Mouse (Mus musculus) MEL (cell line): ENCODE results near the gene Lifr. TPM values are rescaled to one million over a fixed set of nuclear protein-coding genes. Genes with fewer than 3 reads are reported as not detected.

Experiments used
- DNase-seq: peaks from one replicate; pipeline ENCODE4 v3.0.0; 2011; ENCODE audit warnings: low read depth, low spot score
- H3K27ac ChIP-seq: 2 replicates; pipeline ENCODE4 v1.5.1; 2012; ENCODE audit warnings: low read depth, mild to moderate bottlenecking, control low read depth, low read length, moderate library complexity; ENCODE audit not compliant: control insufficient read depth
- H3K27me3 ChIP-seq, 2 experiments: fragments of 150-350 bp in 1 of 2; sonication (generic) in 1 of 2; 2 replicates each; pipeline ENCODE4 v1.6.1; 2012; ENCODE audit warnings: low read length in 2 of 2, mild to moderate bottlenecking in 2 of 2, improper control_type of control experiment in 1 of 2, moderate library complexity in 1 of 2; ENCODE audit not compliant: insufficient read depth in 2 of 2, control insufficient read depth in 1 of 2
- H3K36me3 ChIP-seq, 2 experiments: 2 replicates each; pipeline ENCODE4 v1.6.1; 2012 to 2014; ENCODE audit warnings: low read length in 2 of 2, improper control_type of control experiment in 1 of 2, inconsistent platforms in 1 of 2, mild to moderate bottlenecking in 1 of 2; ENCODE audit not compliant: insufficient read depth in 2 of 2, control insufficient read depth in 1 of 2
- H3K4me1 ChIP-seq, 2 experiments: fragments of 150-350 bp in 1 of 2; sonication (generic) in 1 of 2; 2 replicates each; pipeline ENCODE4 v1.6.1; 2012; ENCODE audit warnings: low read length in 2 of 2, improper control_type of control experiment in 1 of 2, mild to moderate bottlenecking in 1 of 2; ENCODE audit not compliant: insufficient read depth in 2 of 2, control insufficient read depth in 1 of 2
- H3K4me3 ChIP-seq, 2 experiments: fragments of 150-350 bp in 1 of 2; sonication (generic) in 1 of 2; 2 replicates each; pipeline ENCODE4 v1.5.1; 2012; ENCODE audit warnings: low read depth in 2 of 2, low read length in 2 of 2, mild to moderate bottlenecking in 2 of 2, moderate library complexity in 2 of 2, control low read depth in 1 of 2, improper control_type of control experiment in 1 of 2; ENCODE audit not compliant: control insufficient read depth in 1 of 2, insufficient read depth in 1 of 2
- H3K79me2 ChIP-seq: 2 replicates; pipeline ENCODE4 v1.6.1; 2012; ENCODE audit warnings: mild to moderate bottlenecking, low read length, moderate library complexity; ENCODE audit not compliant: control insufficient read depth, poor library complexity, insufficient read depth
- H3K9ac ChIP-seq: 2 replicates; pipeline ENCODE4 v1.6.1; 2012; ENCODE audit warnings: low read depth, mild to moderate bottlenecking, control low read depth, low read length, moderate library complexity; ENCODE audit not compliant: control insufficient read depth, poor library complexity, severe bottlenecking
- H3K9me3 ChIP-seq: fragments of 150-350 bp; sonication (generic); replicated peaks from 2 replicates; pipeline ENCODE4 v1.6.1; 2012; ENCODE audit warnings: mild to moderate bottlenecking, low read length, improper control_type of control experiment, moderate library complexity; ENCODE audit not compliant: insufficient read depth
- BHLHE40 ChIP-seq: IDR thresholded peaks from 2 replicates; pipeline ENCODE4 v1.6.1; 2012; ENCODE audit warnings: low read depth, mild to moderate bottlenecking, inconsistent platforms, low read length, improper control_type of control experiment, borderline replicate concordance
- CHD1 ChIP-seq: IDR thresholded peaks from 2 replicates; pipeline ENCODE4 v1.6.1; 2012; ENCODE audit warnings: low read depth, mild to moderate bottlenecking, inconsistent platforms, low read length, improper control_type of control experiment
- CTCF ChIP-seq, 3 experiments: IDR thresholded peaks in 2 of 3; conservative IDR thresholded peaks in 1 of 3; 2 replicates each; pipeline ENCODE4 v1.5.1; 2011 to 2012; ENCODE audit warnings: low read length in 3 of 3, low read depth in 2 of 3, mild to moderate bottlenecking in 2 of 3, improper control_type of control experiment in 1 of 3, inconsistent platforms in 1 of 3, mixed read lengths in 1 of 3, moderate library complexity in 1 of 3; ENCODE audit not compliant: control insufficient read depth in 1 of 3, insufficient read depth in 1 of 3, poor library complexity in 1 of 3, severe bottlenecking in 1 of 3
- E2F4 ChIP-seq: IDR thresholded peaks from 2 replicates; pipeline ENCODE4 v1.6.1; 2011; ENCODE audit warnings: low read depth, low read length, improper control_type of control experiment, borderline replicate concordance
- ELF1 ChIP-seq: IDR thresholded peaks from 2 replicates; pipeline ENCODE4 v1.6.1; 2014; ENCODE audit warnings: low read depth, mild to moderate bottlenecking, inconsistent platforms, low read length, improper control_type of control experiment, moderate library complexity
- EP300 ChIP-seq, 2 experiments: IDR thresholded peaks; 2 replicates each; pipeline ENCODE4 v1.6.1; 2011; ENCODE audit warnings: improper control_type of control experiment in 2 of 2, low read length in 2 of 2, low read depth in 1 of 2, mild to moderate bottlenecking in 1 of 2
- ETS1 ChIP-seq: IDR thresholded peaks from 2 replicates; pipeline ENCODE4 v1.6.1; 2012; ENCODE audit warnings: low read depth, mild to moderate bottlenecking, inconsistent platforms, low read length, improper control_type of control experiment, moderate library complexity
- GATA1 ChIP-seq: IDR thresholded peaks from 2 replicates; pipeline ENCODE4 v1.6.1; 2011; ENCODE audit warnings: low read depth, low read length, improper control_type of control experiment
- JUND ChIP-seq: IDR thresholded peaks from 2 replicates; pipeline ENCODE4 v1.6.1; 2011; ENCODE audit warnings: low read depth, mild to moderate bottlenecking, improper control_type of control experiment, low read length
- KAT2A ChIP-seq: conservative IDR thresholded peaks from 2 replicates; pipeline ENCODE4 v1.6.1; 2012; ENCODE audit warnings: low read depth, low read length, improper control_type of control experiment, inconsistent platforms
- MAX ChIP-seq: IDR thresholded peaks from 2 replicates; pipeline ENCODE4 v1.6.1; 2011; ENCODE audit warnings: low read length, improper control_type of control experiment
- MAZ ChIP-seq: IDR thresholded peaks from 2 replicates; pipeline ENCODE4 v1.6.1; 2012; ENCODE audit warnings: low read depth, mild to moderate bottlenecking, inconsistent platforms, low read length, improper control_type of control experiment
- MYB ChIP-seq: IDR thresholded peaks from 2 replicates; pipeline ENCODE4 v1.6.1; 2011; ENCODE audit warnings: mild to moderate bottlenecking, low read depth, low read length, improper control_type of control experiment
- MYC ChIP-seq: IDR thresholded peaks from 2 replicates; pipeline ENCODE4 v1.6.1; 2011; ENCODE audit warnings: low read depth, mild to moderate bottlenecking, low read length, improper control_type of control experiment, moderate library complexity
- NRF1 ChIP-seq: IDR thresholded peaks from 2 replicates; pipeline ENCODE4 v1.6.1; 2014; ENCODE audit warnings: low read depth, mild to moderate bottlenecking, inconsistent platforms, low read length, improper control_type of control experiment, moderate library complexity; ENCODE audit not compliant: poor library complexity, insufficient read depth, severe bottlenecking
- POLR2AphosphoS5 ChIP-seq: IDR thresholded peaks from 2 replicates; pipeline ENCODE4 v1.6.1; 2012; ENCODE audit warnings: low read depth, borderline replicate concordance, mild to moderate bottlenecking, inconsistent platforms, low read length, moderate library complexity, mixed read lengths
- RCOR1 ChIP-seq: IDR thresholded peaks from 2 replicates; pipeline ENCODE4 v1.6.1; 2012; ENCODE audit warnings: low read depth, mild to moderate bottlenecking, inconsistent platforms, low read length, improper control_type of control experiment
- SIN3A ChIP-seq: IDR thresholded peaks from 2 replicates; pipeline ENCODE4 v1.6.1; 2012; ENCODE audit warnings: low read length, improper control_type of control experiment, inconsistent platforms
- TAL1 ChIP-seq: IDR thresholded peaks from 2 replicates; pipeline ENCODE4 v1.6.1; 2012; ENCODE audit warnings: mild to moderate bottlenecking, inconsistent platforms, low read length, moderate library complexity, mixed read lengths
- TCF12 ChIP-seq: IDR thresholded peaks from 2 replicates; pipeline ENCODE4 v1.6.1; 2014; ENCODE audit warnings: low read depth, mild to moderate bottlenecking, inconsistent platforms, low read length, improper control_type of control experiment, moderate library complexity
- USF1 ChIP-seq: IDR thresholded peaks from 2 replicates; pipeline ENCODE4 v1.6.1; 2014; ENCODE audit warnings: low read depth, mild to moderate bottlenecking, inconsistent platforms, low read length, improper control_type of control experiment, moderate library complexity
- ZC3H11A ChIP-seq: IDR thresholded peaks from 2 replicates; pipeline ENCODE4 v1.6.1; 2012; ENCODE audit warnings: low read depth, mild to moderate bottlenecking, inconsistent platforms, low read length, improper control_type of control experiment
- ZKSCAN1 ChIP-seq: IDR thresholded peaks from 2 replicates; pipeline ENCODE4 v1.6.1; 2012; ENCODE audit warnings: low read depth, mild to moderate bottlenecking, inconsistent platforms, low read length, improper control_type of control experiment, moderate library complexity
- ZMIZ1 ChIP-seq: IDR thresholded peaks from 2 replicates; pipeline ENCODE4 v1.6.1; 2012; ENCODE audit warnings: low read depth, mild to moderate bottlenecking, inconsistent platforms, low read length, improper control_type of control experiment, moderate library complexity
- polyA plus RNA-seq, 2 experiments: library from polyadenylated mRNA; stranded (reverse) in 1 of 2; unstranded in 1 of 2; fragments of >175 nt in 1 of 2; fragments of >200 nt in 1 of 2; gene quantifications; 2 replicates each; pipeline versions ENCODE4 v1.2.1 to v1.2.4; 2012; ENCODE audit warnings: low replicate concordance in 2 of 2, low read depth in 1 of 2; ENCODE audit not compliant: insufficient read length in 2 of 2, insufficient read depth in 1 of 2, missing spikeins in 1 of 2
- total RNA-seq: library from RNA; depleted of rRNA; stranded (reverse); fragments of 300-350 nt; gene quantifications from 2 replicates; pipeline ENCODE4 v1.2.3, GENCODE M21; 2012

Gene Lifr
- total and polyA plus RNA-seq, 3 experiments = not detected

DNA sequence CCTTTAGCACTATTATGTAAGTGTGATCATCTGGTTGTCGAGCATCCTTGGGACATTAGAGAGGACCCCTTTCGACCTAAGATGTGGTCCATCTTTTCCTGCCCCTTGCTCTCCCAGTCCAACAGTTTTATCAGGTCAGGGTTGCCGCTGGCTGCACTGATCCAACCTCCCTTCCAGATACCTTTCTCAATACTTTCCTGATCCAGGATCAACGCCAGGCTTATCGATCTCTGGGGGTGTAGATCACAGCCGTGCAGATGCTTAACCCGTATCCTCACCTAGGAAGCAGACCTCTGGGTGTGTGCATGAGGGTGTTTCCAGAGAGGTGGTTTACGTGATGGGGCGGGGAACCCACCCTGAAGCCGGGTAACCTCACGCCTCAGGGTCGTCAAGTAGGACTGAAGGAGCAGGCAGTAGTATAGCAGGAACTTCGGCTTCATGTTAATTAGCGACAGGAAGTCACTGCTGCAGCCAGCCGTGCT, 53.3 kb downstream of the Lifr start:
- Histone ChIP-seq H3K79me2 (no peaks in the 10 kb centered on the region), H3K4me3 (no peak overlapping the region), H3K36me3 (no peaks in the 10 kb centered on the region)
- no peak for DNase-seq
- TF ChIP-seq SIN3A (no peak), ELF1 (no peak), KAT2A (no peak), E2F4 (no peak), JUND (no peak), MAX (no peak), BHLHE40 (no peak), NRF1 (no peak), CTCF (IDR thresholded peaks at IDR 0.05 in 2 of 3, conservative IDR thresholded peaks at IDR 0.05 in 1 of 3; ENCODE audit: control insufficient read depth in 1 of 3, insufficient read depth in 1 of 3, low read depth in 2 of 3, low read length in 3 of 3, poor library complexity in 1 of 3, severe bottlenecking in 1 of 3) (no peak), MYB (no peak), USF1 (no peak), ZKSCAN1 (no peak), POLR2AphosphoS5 (no peak), RCOR1 (no peak), TCF12 (no peak)
- TF ChIP-seq, all 39 proteins: peak for 0
- Histone ChIP-seq H3K9me3 (no peaks in the 10 kb centered on the region), H3K27me3 (no peaks in the 10 kb centered on the region), H3K9ac (no peak overlapping the region), H3K4me1 (no peaks in the 10 kb centered on the region), H3K27ac (no peak overlapping the region)

DNA sequence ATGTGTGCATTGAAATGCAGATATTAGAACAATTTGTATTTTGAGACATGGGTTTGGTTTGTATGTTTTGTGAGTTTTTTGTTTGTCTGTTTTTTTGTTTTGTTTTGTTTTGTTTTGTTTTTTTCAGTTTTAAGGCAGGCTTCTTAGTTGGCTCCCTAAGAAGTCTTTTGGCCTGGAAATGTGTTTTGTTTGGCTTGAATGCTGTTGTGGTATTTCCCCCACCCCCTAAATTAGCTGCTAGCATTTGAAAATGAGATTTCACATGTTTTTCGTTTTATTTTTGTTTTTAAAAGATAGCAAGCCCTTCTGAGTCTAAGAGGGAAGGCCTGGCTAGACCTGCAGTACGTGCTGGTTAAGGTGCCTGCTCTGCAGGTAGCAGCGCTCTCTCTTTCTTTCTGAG, 54.1 kb downstream of the Lifr start:
- TF ChIP-seq ETS1 = no peak
- no peak for TF ChIP-seq NRF1
- TF ChIP-seq JUND = no peak
- no peak for TF ChIP-seq BHLHE40
- TF ChIP-seq ZC3H11A = no peak
- no peak for TF ChIP-seq EP300 (IDR thresholded peaks at IDR 0.05; ENCODE audit: low read depth in 1 of 2, low read length in 2 of 2)
- TF ChIP-seq MYB = no peak
- TF ChIP-seq GATA1 = no peak
- no peak for TF ChIP-seq TAL1
- no peak for TF ChIP-seq MYC
- no peak for TF ChIP-seq MAZ
- TF ChIP-seq TCF12 = no peak
- no peak for TF ChIP-seq ZMIZ1
- no peak for TF ChIP-seq ELF1
- TF ChIP-seq CHD1 = no peak
- no peaks in the 10 kb centered on the region for H3K36me3 ChIP-seq
- no peaks in the 10 kb centered on the region for H3K27me3 ChIP-seq
- DNase-seq = no peak
- no peak overlapping the region for H3K27ac ChIP-seq
- H3K79me2 ChIP-seq = no peaks in the 10 kb centered on the region
- no peaks in the 10 kb centered on the region for H3K9me3 ChIP-seq
- no peak overlapping the region for H3K9ac ChIP-seq
- no peaks in the 10 kb centered on the region for H3K4me1 ChIP-seq
- no peak overlapping the region for H3K4me3 ChIP-seq
